Mouse (Mus musculus): ENCODE results near the gene Chac2.

GRCm38 (mm10) chr11:30998704-30999103 is 12.6 kb upstream of the Chac2 start:
- no peak for TF ChIP-seq CTCF (IDR thresholded peaks at IDR 0.05; ENCODE audit: low read depth)
- no peak for TF ChIP-seq EP300 (IDR thresholded peaks at IDR 0.05; ENCODE audit: low read depth)

Data from liver, embryonic 14.5 days (tissue).